17 mouse cellular contexts compared by ENCODE assay signal in genomic region chr1:33688810-33689209, GRCm38 (mm10).
"Had no signal": no experiment of that assay in that cellular context is flagged by ENCODE, and none has a peak within 500 bp of the region (broad histone marks: within the 10 kb centered on the region; RNA-seq: fewer than 3 reads in every experiment).

No protein-coding gene starts in this region.

- H3K4me3 ChIP-seq: kidney, embryonic 15.5 days; megakaryocyte, embryonic 14.5 days; midbrain, embryonic 12.5 days; neural tube, embryonic 13.5 days; stomach, embryonic 15.5 days had no signal

- DNase-seq: kidney, adult 2 months; kidney, postnatal 14 days; lung, adult 2 months; retina, postnatal 1 day; right cerebral cortex, postnatal 4 days; spleen, adult 18-20 months; thymus, adult 2 months; thymus, postnatal 25 days had no signal

- H3K36me3 ChIP-seq: kidney, embryonic 15.5 days; midbrain, embryonic 12.5 days; neural tube, embryonic 13.5 days; stomach, embryonic 15.5 days had no signal

- H3K9ac ChIP-seq: kidney, embryonic 15.5 days; liver, embryonic 14.5 days; midbrain, embryonic 12.5 days; neural tube, embryonic 13.5 days; stomach, embryonic 15.5 days had no signal

- H3K4me2 ChIP-seq: kidney, embryonic 15.5 days; midbrain, embryonic 12.5 days; neural tube, embryonic 13.5 days; stomach, embryonic 15.5 days had no signal

- H3K27ac ChIP-seq: kidney, embryonic 15.5 days; liver, embryonic 14.5 days; macrophage; midbrain, embryonic 12.5 days; neural tube, embryonic 13.5 days; stomach, embryonic 15.5 days had no signal

- H3K4me1 ChIP-seq: kidney, embryonic 15.5 days; megakaryocyte, embryonic 14.5 days; midbrain, embryonic 12.5 days; neural tube, embryonic 13.5 days; stomach, embryonic 15.5 days had no signal

- H3K9me3 ChIP-seq: kidney, embryonic 15.5 days; midbrain, embryonic 12.5 days; stomach, embryonic 15.5 days had no signal

- ATAC-seq: lung, postnatal 0 days; midbrain, embryonic 16.5 days had no signal

- H3K27me3 ChIP-seq: kidney, embryonic 15.5 days; midbrain, embryonic 12.5 days; neural tube, embryonic 13.5 days; stomach, embryonic 15.5 days had no signal
